Mouse (Mus musculus) intestine, postnatal 0 days (tissue): ENCODE measurements around the gene Mthfd1. TPM values are rescaled to one million over a fixed set of nuclear protein-coding genes. Genes with fewer than 3 reads are reported as not detected.

Experiments
- ATAC-seq: fragments of 200-750 bp; cut with Nextera tagmentation; 2 replicates; pipeline ENCODE4 v1.8.0; 2017; ENCODE audit warnings: mild to moderate bottlenecking, moderate TSS enrichment, moderate library complexity
- H3K27ac ChIP-seq: fragments of 300-500 bp; sonication (generic); 2 replicates; pipeline ENCODE4 v1.5.1; 2014; ENCODE audit warnings: mild to moderate bottlenecking, low read depth, low read length, moderate library complexity
- H3K27me3 ChIP-seq: fragments of 300-500 bp; sonication (generic); replicated peaks from 2 replicates; pipeline ENCODE4 v1.6.1; 2014; ENCODE audit warnings: low read length, mixed read lengths; ENCODE audit not compliant: control insufficient read depth, insufficient read depth
- H3K36me3 ChIP-seq: fragments of 300-500 bp; sonication (generic); 2 replicates; pipeline ENCODE4 v1.6.1; 2014; ENCODE audit warnings: mild to moderate bottlenecking, moderate library complexity; ENCODE audit not compliant: control insufficient read depth, insufficient read depth
- H3K4me1 ChIP-seq: fragments of 300-500 bp; sonication (generic); replicated peaks from 2 replicates; pipeline ENCODE4 v1.6.1; 2014; ENCODE audit warnings: antibody characterized with exemption, low read length, mixed read lengths; ENCODE audit not compliant: control insufficient read depth, insufficient read depth
- H3K4me2 ChIP-seq: fragments of 300-500 bp; sonication (generic); replicated peaks from 2 replicates; pipeline ENCODE4 v1.6.1; 2014; ENCODE audit warnings: low read depth, mild to moderate bottlenecking, moderate library complexity
- H3K4me3 ChIP-seq: fragments of 300-500 bp; sonication (generic); 2 replicates; pipeline ENCODE4 v1.5.1; 2014; ENCODE audit warnings: low read depth, low read length
- H3K9ac ChIP-seq: fragments of 300-500 bp; sonication (generic); 2 replicates; pipeline ENCODE4 v1.6.1; 2014; ENCODE audit warnings: mild to moderate bottlenecking, low read depth, low read length
- H3K9me3 ChIP-seq: fragments of 300-500 bp; sonication (generic); 2 replicates; pipeline ENCODE4 v1.6.1; 2016; ENCODE audit warnings: mixed run types; ENCODE audit not compliant: control insufficient read depth
- CTCF ChIP-seq: sonication (generic); IDR thresholded peaks from 2 replicates; pipeline ENCODE4 v1.5.1; 2016; ENCODE audit warnings: low read depth, mild to moderate bottlenecking, control low read depth, antibody characterized with exemption, moderate library complexity
- WGBS: fragments of 180-500 bp; shearing (Covaris S2); extraction: QIAGEN DNeasy Blood & Tissue Kit; methylation state at CpG from one replicate; pipeline ENCODE4 v1.1.7; 2014; 5-methylcytosine and 5-hydroxymethylcytosine counted together
- polyA plus RNA-seq: library from polyadenylated mRNA; unstranded; fragments of >200 nt; fragmentation: Nextera tagmentation; extraction: Ambion mirVana; gene quantifications from 2 replicates; pipeline ENCODE4 v1.2.1, GENCODE M21; 2015

Mthfd1 gene
- polyA plus RNA-seq, 1 experiment from 2014 or later: 18.4 TPM

- H3K4me1 ChIP-seq: no peaks in the 10 kb centered on the region
- ATAC-seq: no peak
- H3K36me3 ChIP-seq: no peaks in the 10 kb centered on the region
- 64% methylated on average over 17 of the region's 17 CpGs for WGBS
- no peak overlapping the region for H3K4me3 ChIP-seq
- H3K9ac ChIP-seq: no peak overlapping the region
- H3K27me3 ChIP-seq: no peaks in the 10 kb centered on the region
- no peak overlapping the region for H3K4me2 ChIP-seq
- H3K9me3 ChIP-seq: no peaks in the 10 kb centered on the region
- H3K27ac ChIP-seq: no peak overlapping the region
- no peak for TF ChIP-seq CTCF
Measured at GRCm38 (mm10) chr12:76336111-76336965, 81.2 kb downstream of the Mthfd1 start.

DNA sequence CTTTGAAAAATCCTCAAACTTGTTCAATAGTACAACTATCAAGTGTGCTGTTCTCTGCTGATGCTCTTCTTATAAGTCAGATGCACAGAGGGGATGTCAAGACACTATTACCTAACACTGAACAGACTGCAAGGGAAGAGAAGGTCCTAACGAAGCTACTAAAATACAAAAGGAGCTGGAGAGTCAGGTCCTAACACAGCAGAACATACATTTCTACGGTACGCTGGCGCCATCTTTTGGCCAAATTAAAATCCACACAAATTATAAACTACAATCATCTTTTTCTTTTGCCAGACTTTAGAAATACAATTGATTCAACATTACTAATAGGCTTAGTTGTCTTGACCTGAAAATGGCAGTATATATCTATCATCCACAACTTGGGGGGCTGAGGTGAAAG lies 86.0 kb downstream of the Mthfd1 start:
- Histone ChIP-seq H3K27me3 (no peaks in the 10 kb centered on the region), H3K9me3 (no peaks in the 10 kb centered on the region), H3K36me3 (no peaks in the 10 kb centered on the region), H3K4me2 (no peak overlapping the region), H3K9ac (no peak overlapping the region), H3K4me1 (no peaks in the 10 kb centered on the region), H3K27ac (no peak overlapping the region), H3K4me3 (no peak overlapping the region)
- 7% methylated on average over 4 of the region's 4 CpGs for WGBS
- no peak for ATAC-seq
- peak; percentile 89 for TF ChIP-seq CTCF

GRCm38 (mm10) chr12:76345759-76346455 lies 90.8 kb downstream of the Mthfd1 start:
- Histone ChIP-seq H3K9me3 (no peaks in the 10 kb centered on the region), H3K27me3 (no peaks in the 10 kb centered on the region), H3K27ac (no peak overlapping the region), H3K36me3 (peaks cover 21% of the 10 kb centered on the region; the same call in 1 of the 2 replicates), H3K4me2 (no peak overlapping the region), H3K9ac (no peak overlapping the region), H3K4me3 (no peak overlapping the region), H3K4me1 (no peaks in the 10 kb centered on the region)
- 79% methylated on average over 6 of the region's 6 CpGs for WGBS
- no peak for ATAC-seq
- TF ChIP-seq CTCF: peak; percentile 65

- TF ChIP-seq CTCF: no peak
- H3K36me3 ChIP-seq: peaks cover 21% of the 10 kb centered on the region; the same call in 1 of the 2 replicates
- no peaks in the 10 kb centered on the region for H3K27me3 ChIP-seq
- no peak overlapping the region for H3K9ac ChIP-seq
- no peak overlapping the region for H3K4me2 ChIP-seq
- no peaks in the 10 kb centered on the region for H3K4me1 ChIP-seq
- no peak overlapping the region for H3K27ac ChIP-seq
- ATAC-seq: no peak
- 83% methylated on average over 8 of the region's 8 CpGs for WGBS
- no peak overlapping the region for H3K4me3 ChIP-seq
- no peaks in the 10 kb centered on the region for H3K9me3 ChIP-seq
Measured at GRCm38 (mm10) chr12:76349680-76350220, 94.7 kb downstream of the Mthfd1 start.

DNA sequence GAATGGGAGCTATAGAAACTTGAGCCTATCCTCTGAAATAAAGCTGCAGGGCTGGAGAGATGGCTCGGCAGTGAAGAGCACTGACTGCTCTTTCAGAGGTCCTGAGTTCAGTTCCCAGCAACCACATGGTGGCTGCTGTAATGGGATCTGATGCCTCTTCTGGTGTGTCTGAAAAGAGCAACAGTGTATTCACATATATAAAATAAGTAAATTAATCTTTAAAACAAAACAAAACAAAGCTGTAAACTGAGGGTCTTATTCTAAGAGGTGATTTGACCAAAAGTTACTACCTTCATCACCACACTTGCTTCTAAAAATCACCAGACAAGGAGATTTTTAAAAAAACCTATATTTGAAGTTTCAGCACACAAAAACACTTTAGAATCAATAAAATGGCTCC lies 105.8 kb downstream of the Mthfd1 start:
- Histone ChIP-seq H3K27ac (no peak overlapping the region), H3K4me1 (no peaks in the 10 kb centered on the region), H3K9me3 (no peaks in the 10 kb centered on the region), H3K9ac (no peak overlapping the region), H3K36me3 (no peaks in the 10 kb centered on the region), H3K4me3 (no peak overlapping the region), H3K4me2 (no peak overlapping the region), H3K27me3 (no peaks in the 10 kb centered on the region)
- 95% methylated on average over 1 of the region's 1 CpGs for WGBS
- TF ChIP-seq CTCF: no peak
- no peak for ATAC-seq
